Mouse (Mus musculus) hindbrain, embryonic 12.5 days (tissue): ENCODE measurements around the gene Cntfr. TPM values are rescaled to one million over a fixed set of nuclear protein-coding genes. Genes with fewer than 3 reads are reported as not detected.
"Not testable (repeated sequence)": the region's sequence is repeated elsewhere in the genome, so short reads cannot be mapped to it uniquely, and the experiment has no call there.

Experiments used
- ATAC-seq: fragments of 200-750 bp; cut with Nextera tagmentation; 2 replicates; pipeline ENCODE4 v1.8.0; 2017; ENCODE audit warnings: moderate TSS enrichment; ENCODE audit not compliant: low FRiP score
- H3K27ac ChIP-seq: fragments of 300-500 bp; sonication (generic); 2 replicates; pipeline ENCODE4 v1.5.1; 2016; ENCODE audit warnings: mild to moderate bottlenecking
- H3K27me3 ChIP-seq: fragments of 300-500 bp; sonication (generic); 2 replicates; pipeline ENCODE4 v1.6.1; 2016; ENCODE audit warnings: mild to moderate bottlenecking
- H3K36me3 ChIP-seq: fragments of 300-500 bp; sonication (generic); 2 replicates; pipeline ENCODE4 v1.6.1; 2016; ENCODE audit warnings: mild to moderate bottlenecking
- H3K4me1 ChIP-seq: fragments of 300-500 bp; sonication (generic); 2 replicates; pipeline ENCODE4 v1.6.1; 2016
- H3K4me2 ChIP-seq: fragments of 300-500 bp; sonication (generic); replicated peaks from 2 replicates; pipeline ENCODE4 v1.6.1; 2016; ENCODE audit warnings: mild to moderate bottlenecking
- H3K4me3 ChIP-seq: fragments of 300-500 bp; sonication (generic); 2 replicates; pipeline ENCODE4 v1.5.1; 2016; ENCODE audit warnings: mild to moderate bottlenecking
- H3K9ac ChIP-seq: fragments of 300-500 bp; sonication (generic); 2 replicates; pipeline ENCODE4 v1.6.1; 2016; ENCODE audit warnings: mild to moderate bottlenecking, moderate library complexity
- H3K9me3 ChIP-seq: fragments of 300-500 bp; sonication (generic); replicated peaks from 2 replicates; pipeline ENCODE4 v1.6.1; 2016; ENCODE audit warnings: mild to moderate bottlenecking
- WGBS: fragments of 180-500 bp; shearing (Covaris S2); methylation state at CpG from one replicate; pipeline ENCODE4 v1.1.7; 2016; 5-methylcytosine and 5-hydroxymethylcytosine counted together
- polyA plus RNA-seq: library from polyadenylated mRNA; unstranded; fragments of >200 nt; fragmentation: Nextera tagmentation; extraction: Ambion mirVana; gene quantifications from 2 replicates; pipeline ENCODE4 v1.2.1, GENCODE M21; 2016

Gene Cntfr
- polyA plus RNA-seq, 1 experiment from 2014 or later = 28.8 TPM

GRCm38 (mm10) chr4:41705922-41706754 lies 9.2 kb upstream of the Cntfr start:
- Histone ChIP-seq H3K4me2 (peak overlapping the region; percentile 24), H3K36me3 (no peaks in the 10 kb centered on the region), H3K4me3 (no peak overlapping the region), H3K27ac (peak overlapping the region; percentile 24; the same call in 1 of the 2 replicates), H3K9ac (no peak overlapping the region), H3K27me3 (peaks cover 16% of the 10 kb centered on the region; the same call in 1 of the 2 replicates), H3K4me1 (peaks cover 34% of the 10 kb centered on the region), H3K9me3 (no peaks in the 10 kb centered on the region)
- 59% methylated on average over 19 of the region's 19 CpGs for WGBS
- ATAC-seq = 0 out of 2 replicates have a peak, but pooled peaks have one; percentile 21

- Histone ChIP-seq H3K4me2 (no peak overlapping the region), H3K9me3 (no peaks in the 10 kb centered on the region), H3K4me1 (peaks cover 33% of the 10 kb centered on the region), H3K27me3 (peaks cover 16% of the 10 kb centered on the region; the same call in 1 of the 2 replicates), H3K4me3 (no peak overlapping the region), H3K27ac (no peak overlapping the region), H3K36me3 (no peaks in the 10 kb centered on the region), H3K9ac (no peak overlapping the region)
- ATAC-seq = no peak
- 0% methylated on average over 5 of the region's 5 CpGs for WGBS
Observed at GRCm38 (mm10) chr4:41704651-41705050, 7.8 kb upstream of the Cntfr start.

- peaks cover 23% of the 10 kb centered on the region for H3K4me1 ChIP-seq
- not testable (repeated sequence) for H3K36me3 ChIP-seq, H3K27ac ChIP-seq, ATAC-seq, H3K9ac ChIP-seq, H3K4me3 ChIP-seq, H3K4me2 ChIP-seq, H3K9me3 ChIP-seq
- 69% methylated on average over 2 of the region's 2 CpGs for WGBS
- H3K27me3 ChIP-seq = peaks cover 16% of the 10 kb centered on the region; the same call in 1 of the 2 replicates
Observed at GRCm38 (mm10) chr4:41702226-41702625, 5.3 kb upstream of the Cntfr start.

- H3K36me3 ChIP-seq, ATAC-seq: not testable (repeated sequence)
Observed at GRCm38 (mm10) chr4:41700224-41700623, 3.3 kb upstream of the Cntfr start.

GRCm38 (mm10) chr4:41699783-41700182 lies 2.9 kb upstream of the Cntfr start, which contains the start of gene Il11ra1:
Gene Il11ra1 (plus strand): TSS chr4:41699989.
- WGBS = 58% methylated on average over 9 of the region's 10 CpGs
- not testable (repeated sequence) for ATAC-seq, H3K36me3 ChIP-seq, H3K27ac ChIP-seq, H3K9me3 ChIP-seq, H3K4me1 ChIP-seq, H3K4me3 ChIP-seq, H3K9ac ChIP-seq, H3K27me3 ChIP-seq
- peak within 1 kb of the TSS; percentile 31; the same call in 1 of the 2 replicates for H3K4me2 ChIP-seq

More at GRCm38 (mm10) chr4:41700224-41700623, 3.3 kb upstream of the Cntfr start:
- H3K27ac ChIP-seq, H3K4me2 ChIP-seq, H3K27me3 ChIP-seq, H3K9ac ChIP-seq, H3K9me3 ChIP-seq, H3K4me3 ChIP-seq, H3K4me1 ChIP-seq: not testable (repeated sequence)
- WGBS = no CpG with 5 or more reads among the region's 8 CpGs

- peak overlapping the region; percentile 31 for H3K4me2 ChIP-seq
- WGBS = 5% methylated on average over 23 of the region's 32 CpGs
- H3K9me3 ChIP-seq, H3K9ac ChIP-seq, H3K27ac ChIP-seq, H3K4me3 ChIP-seq, H3K27me3 ChIP-seq, H3K4me1 ChIP-seq, H3K36me3 ChIP-seq, ATAC-seq: not testable (repeated sequence)
Observed at GRCm38 (mm10) chr4:41698421-41699016, 1.6 kb upstream of the Cntfr start.

GRCm38 (mm10) chr4:41696452-41696851 lies 437 bp downstream of the Cntfr start:
- not testable (repeated sequence) for ATAC-seq, H3K4me2 ChIP-seq, H3K27ac ChIP-seq, H3K36me3 ChIP-seq, H3K4me3 ChIP-seq, H3K9me3 ChIP-seq, H3K9ac ChIP-seq, H3K4me1 ChIP-seq, H3K27me3 ChIP-seq
- WGBS = 6% methylated on average over 12 of the region's 15 CpGs

GRCm38 (mm10) chr4:41695800-41696199 lies 1.1 kb downstream of the Cntfr start:
- peak overlapping the region; percentile 41; the same call in 1 of the 2 replicates for H3K4me2 ChIP-seq
- not testable (repeated sequence) for H3K27me3 ChIP-seq, H3K27ac ChIP-seq, ATAC-seq, H3K36me3 ChIP-seq, H3K9ac ChIP-seq, H3K9me3 ChIP-seq, H3K4me1 ChIP-seq
- H3K4me3 ChIP-seq = peak overlapping the region; percentile 25
- WGBS = 5% methylated on average over 15 of the region's 38 CpGs

GRCm38 (mm10) chr4:41693511-41693910 lies 3.4 kb downstream of the Cntfr start:
- H3K4me2 ChIP-seq = peak overlapping the region; percentile 50
- 0 out of 2 replicates have a peak overlapping the region, but pooled peaks have one; percentile 18 for H3K9ac ChIP-seq
- not testable (repeated sequence) for H3K9me3 ChIP-seq, H3K4me1 ChIP-seq, H3K27me3 ChIP-seq, H3K27ac ChIP-seq, H3K36me3 ChIP-seq, ATAC-seq
- H3K4me3 ChIP-seq = peak overlapping the region; percentile 22
- 4% methylated on average over 4 of the region's 4 CpGs for WGBS

- not testable (repeated sequence) for H3K9ac ChIP-seq, ATAC-seq, H3K9me3 ChIP-seq, H3K27me3 ChIP-seq, H3K27ac ChIP-seq, H3K4me1 ChIP-seq, H3K4me3 ChIP-seq, H3K36me3 ChIP-seq, H3K4me2 ChIP-seq
- WGBS = no CpG with 5 or more reads among the region's 4 CpGs
Observed at GRCm38 (mm10) chr4:41690014-41690413, 6.9 kb downstream of the Cntfr start.

- not testable (repeated sequence) for H3K9me3 ChIP-seq, H3K4me2 ChIP-seq, H3K4me3 ChIP-seq, H3K27me3 ChIP-seq, H3K36me3 ChIP-seq, ATAC-seq, H3K9ac ChIP-seq
- Histone ChIP-seq H3K4me1 (peaks cover 11% of the 10 kb centered on the region), H3K27ac (peak overlapping the region; percentile 52)
- WGBS = 55% methylated on average over 1 of the region's 1 CpGs
Observed at GRCm38 (mm10) chr4:41688562-41688961, 8.3 kb downstream of the Cntfr start.

- Histone ChIP-seq H3K4me1 (peaks cover 26% of the 10 kb centered on the region), H3K27ac (peak overlapping the region; percentile 73)
- ATAC-seq = 0 out of 2 replicates have a peak, but pooled peaks have one; percentile 24
- H3K9ac ChIP-seq, H3K27me3 ChIP-seq, H3K36me3 ChIP-seq, H3K4me3 ChIP-seq, H3K4me2 ChIP-seq, H3K9me3 ChIP-seq: not testable (repeated sequence)
- 19% methylated on average over 10 of the region's 10 CpGs for WGBS
Observed at GRCm38 (mm10) chr4:41685882-41686492, 10.9 kb downstream of the Cntfr start.
